Mouse (Mus musculus) ES-CJ7 (cell line): ENCODE results near the gene Slc10a4.
A peak's percentile ranks its signal among the peaks of the same experiment; 100 is the strongest.
"Not testable (repeated sequence)": the region's sequence is repeated elsewhere in the genome, so short reads cannot be mapped to it uniquely, and the experiment has no call there.

ENCODE experiments used
- DNase-seq: peaks from one replicate; pipeline ENCODE4 v3.0.0; 2011; ENCODE audit warnings: low read depth, low spot score

Gene Slc10a4

DNA sequence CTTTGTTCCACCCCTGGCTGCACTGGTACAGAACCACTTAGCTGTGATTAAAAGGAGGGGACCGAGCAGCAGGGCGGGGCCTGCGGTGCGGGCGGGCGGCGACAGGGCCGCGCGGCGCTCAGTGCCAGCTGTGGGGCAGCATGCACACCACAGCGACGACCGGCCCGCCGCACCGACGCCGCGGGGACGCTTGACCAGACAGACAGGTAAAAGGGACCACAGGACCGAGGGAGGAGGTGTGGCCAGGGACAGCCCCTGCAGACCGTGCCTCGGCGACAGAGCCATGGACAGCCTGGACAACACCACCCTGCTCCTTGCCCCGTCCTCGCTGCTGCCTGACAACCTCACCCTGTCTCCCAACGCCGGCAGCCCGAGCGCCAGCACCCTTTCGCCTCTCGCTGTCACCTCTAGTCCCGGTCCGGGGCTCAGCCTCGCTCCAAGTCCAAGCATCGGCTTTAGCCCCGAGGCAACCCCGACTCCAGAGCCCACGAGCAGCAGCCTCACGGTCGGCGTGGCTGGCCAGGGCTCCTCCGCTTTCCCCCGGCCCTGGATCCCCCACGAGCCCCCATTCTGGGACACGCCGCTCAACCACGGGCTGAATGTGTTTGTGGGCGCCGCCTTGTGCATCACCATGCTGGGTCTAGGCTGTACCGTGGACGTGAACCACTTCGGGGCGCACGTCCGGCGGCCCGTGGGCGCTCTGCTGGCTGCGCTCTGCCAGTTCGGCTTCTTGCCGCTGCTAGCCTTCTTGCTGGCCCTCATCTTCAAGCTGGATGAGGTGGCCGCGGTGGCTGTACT, at the start of gene Slc10a4:
Slc10a4 (plus strand) TSS at position 100 of the 798 bp plus-strand sequence.
- no peak for DNase-seq

- DNase-seq = no peak
These were observed 49.4 kb upstream of the Slc10a4 start for GRCm38 (mm10) chr5:72957281-72957680.

DNA sequence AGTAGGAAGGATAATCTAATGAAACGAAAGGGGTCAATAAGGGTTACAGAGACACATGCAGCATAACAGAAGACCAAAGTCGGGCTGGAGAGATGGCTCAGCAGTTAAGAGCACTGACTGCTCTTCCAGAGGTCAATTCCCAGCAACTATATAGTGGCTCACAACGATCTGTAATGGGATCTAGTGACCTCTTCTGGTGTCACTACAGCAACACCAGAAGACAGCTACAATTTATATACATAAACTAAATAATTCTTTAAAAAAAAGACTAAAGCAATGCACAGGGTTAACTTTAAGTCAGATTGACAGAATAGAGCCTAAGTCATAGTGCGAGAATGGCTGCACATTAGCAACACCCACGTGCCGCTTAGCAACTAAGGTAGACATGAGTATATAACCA, 46.6 kb upstream of the Slc10a4 start:
- DNase-seq = peak; percentile 25

DNA sequence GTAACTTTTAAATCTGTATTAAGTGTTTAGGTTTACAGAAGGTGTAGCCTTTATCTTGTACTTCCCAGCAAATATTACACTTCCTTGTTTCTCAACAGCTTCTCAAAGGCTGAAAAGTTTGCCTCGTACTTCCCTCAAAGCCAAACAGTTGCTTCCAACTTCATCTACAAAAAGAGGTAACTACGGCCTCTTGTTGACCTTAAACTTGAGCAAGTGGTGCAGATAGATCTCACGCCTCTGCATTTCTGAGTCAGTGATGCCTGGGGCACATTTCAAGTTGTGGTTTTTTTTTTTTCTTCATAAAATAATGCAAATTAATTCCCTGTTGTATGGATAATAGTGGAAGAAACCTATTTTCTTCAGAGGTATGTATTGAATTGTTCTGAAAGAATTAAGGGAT, 41.0 kb upstream of the Slc10a4 start:
- DNase-seq = no peak

GRCm38 (mm10) chr5:72972435-72972834, 34.2 kb upstream of the Slc10a4 start:
- no peak for DNase-seq

DNA sequence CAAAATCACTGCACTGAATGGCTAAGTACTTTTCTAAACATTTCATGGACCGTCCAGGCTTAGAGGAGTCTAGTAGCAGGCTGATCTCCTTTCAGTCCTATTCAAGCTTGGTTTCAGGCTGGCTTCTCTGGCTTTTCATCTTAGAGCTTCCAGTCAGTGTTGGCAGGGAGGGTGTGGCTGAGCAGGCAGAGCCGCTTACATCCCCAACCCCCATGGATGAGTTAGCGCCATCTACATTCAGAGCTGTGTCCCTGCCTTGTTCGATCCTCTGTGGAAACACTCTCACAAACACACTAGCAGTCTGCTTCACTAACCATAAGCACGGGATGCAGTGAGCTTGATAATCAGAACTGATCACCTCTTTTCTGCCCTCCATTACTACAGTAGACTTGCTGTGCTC, 33.7 kb upstream of the Slc10a4 start:
- DNase-seq = peak; percentile 65

- DNase-seq = no peak
These were observed 32.1 kb upstream of the Slc10a4 start, which contains the start of gene Gm10135 for GRCm38 (mm10) chr5:72974602-72975001. TSS of gene Gm10135 (minus strand) at chr5:72974702.

- no peak for DNase-seq
These were observed 30.7 kb upstream of the Slc10a4 start for GRCm38 (mm10) chr5:72975996-72976395.

DNA sequence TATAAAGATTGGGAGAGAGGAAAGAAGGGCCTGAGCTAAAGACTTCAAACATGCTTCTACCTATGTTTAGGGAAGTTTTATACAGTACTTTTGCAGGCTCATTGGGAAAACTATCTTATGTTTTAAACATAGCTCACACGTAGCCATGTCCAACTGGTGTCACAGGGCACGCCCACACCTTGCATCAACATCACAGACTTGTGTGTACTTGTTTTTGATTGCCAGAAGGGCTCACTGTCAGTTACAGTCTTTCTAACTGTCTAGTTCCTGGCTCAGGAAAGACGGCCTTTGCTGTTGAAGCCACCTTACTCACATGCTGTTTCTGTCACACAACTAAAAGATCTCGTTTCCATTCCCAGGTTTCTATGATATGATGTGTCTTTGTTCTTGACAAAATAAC, 30.1 kb upstream of the Slc10a4 start:
- no peak for DNase-seq

DNA sequence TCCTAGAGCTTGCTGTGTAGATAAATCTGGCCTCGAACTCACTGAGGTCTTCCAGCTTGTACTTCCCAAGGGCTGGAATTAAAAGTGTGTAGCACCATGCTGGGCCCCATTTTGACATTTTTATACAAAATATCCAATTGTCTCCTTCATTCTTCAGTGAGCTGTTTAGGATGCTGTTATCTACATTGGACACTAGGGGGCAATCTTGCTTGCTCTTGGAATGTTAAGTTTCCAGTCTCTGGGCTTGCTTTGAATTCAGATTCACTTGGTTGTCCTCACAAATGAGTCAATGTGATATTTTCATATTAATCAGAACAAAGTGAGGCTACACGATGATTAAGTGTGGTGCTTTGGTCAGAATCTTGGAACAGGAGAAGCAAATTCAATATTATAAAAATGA, 22.6 kb upstream of the Slc10a4 start:
- peak; percentile 69 for DNase-seq

DNA sequence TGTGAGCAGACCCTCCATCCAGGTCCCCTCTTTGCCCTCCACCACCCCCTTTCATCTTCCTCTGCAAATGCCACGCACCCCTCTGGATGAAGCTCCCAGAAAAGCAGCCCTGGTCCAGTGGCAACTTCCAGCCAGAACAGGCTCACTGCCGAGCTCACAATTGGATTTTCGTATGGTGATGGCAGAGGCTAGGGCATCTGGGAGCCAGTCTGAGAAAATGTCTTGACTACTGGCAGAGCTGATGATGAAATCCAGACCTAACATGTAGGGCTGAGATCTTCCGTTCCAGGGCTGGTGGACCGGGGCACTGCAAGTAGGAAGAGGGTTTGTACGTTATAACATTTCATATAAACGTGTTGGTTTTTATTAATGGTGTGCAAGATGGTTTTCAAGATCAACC, 18.9 kb upstream of the Slc10a4 start:
- no peak for DNase-seq

GRCm38 (mm10) chr5:72989756-72990155, 16.9 kb upstream of the Slc10a4 start:
- no peak for DNase-seq

DNA sequence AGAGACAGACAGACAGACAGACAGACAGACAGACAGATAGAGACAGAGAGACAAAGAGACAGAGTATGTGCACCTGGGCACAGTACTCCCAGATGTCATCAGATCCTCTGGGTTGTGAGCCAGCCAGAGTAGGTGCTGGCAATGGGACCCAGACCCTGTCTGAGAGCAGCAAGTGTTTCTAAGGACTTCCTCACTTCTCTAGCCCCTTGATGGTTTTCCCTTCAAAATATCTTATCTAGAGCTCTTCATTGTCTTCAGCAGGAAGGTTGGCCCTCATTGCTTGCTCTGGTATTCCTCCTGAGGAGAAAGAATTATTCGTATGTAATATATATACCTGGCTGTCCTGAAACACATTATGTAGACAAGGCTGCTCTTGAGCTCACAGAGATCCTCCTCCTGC, 14.2 kb upstream of the Slc10a4 start:
- no peak for DNase-seq

- DNase-seq = no peak
These were observed 12.3 kb upstream of the Slc10a4 start for GRCm38 (mm10) chr5:72994424-72994823.

DNA sequence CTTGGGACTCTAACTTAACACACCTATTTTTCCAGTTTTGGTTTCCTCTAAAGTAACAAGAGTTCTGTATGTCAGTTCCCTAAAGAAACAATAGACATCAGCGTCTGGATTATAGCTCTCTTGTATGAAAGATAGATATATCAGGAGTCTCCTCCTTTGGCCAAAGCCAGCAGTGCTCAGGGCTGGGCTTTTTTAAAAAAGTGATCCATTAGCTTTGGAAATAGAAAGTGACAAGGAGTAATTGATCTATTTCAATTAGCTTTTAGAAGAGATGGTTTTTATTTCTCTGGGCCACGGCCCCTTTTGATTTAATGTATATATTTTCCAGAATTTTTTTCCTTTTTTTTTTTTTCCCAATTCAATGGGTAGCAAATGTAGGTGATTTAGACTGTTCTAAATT, 11.8 kb upstream of the Slc10a4 start:
- no peak for DNase-seq

GRCm38 (mm10) chr5:72995379-72995778, 11.3 kb upstream of the Slc10a4 start:
- no peak for DNase-seq

- not testable (repeated sequence) for DNase-seq
These were observed 8.1 kb upstream of the Slc10a4 start for GRCm38 (mm10) chr5:72998546-72998945.

GRCm38 (mm10) chr5:73004046-73004445, 2.6 kb upstream of the Slc10a4 start:
- no peak for DNase-seq

DNA sequence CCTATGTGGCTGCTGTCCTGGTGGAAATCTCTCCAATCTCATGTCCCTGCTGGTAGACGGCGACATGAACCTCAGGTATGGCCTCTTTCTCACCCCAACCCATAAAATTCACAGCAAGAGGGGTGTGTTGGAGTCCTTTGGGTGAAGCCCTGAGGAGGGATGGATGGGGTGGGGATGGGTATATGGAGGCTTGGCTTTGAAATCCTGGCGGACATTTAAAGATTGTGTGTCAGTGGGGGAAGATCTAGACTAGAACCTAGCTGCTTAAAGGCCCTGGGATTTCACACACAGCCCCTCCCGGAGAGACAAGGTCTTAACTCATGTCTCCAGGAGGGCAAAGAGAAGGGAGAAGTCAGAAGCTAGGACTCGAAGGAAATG, 888 bp downstream of the Slc10a4 start:
- DNase-seq = no peak

DNA sequence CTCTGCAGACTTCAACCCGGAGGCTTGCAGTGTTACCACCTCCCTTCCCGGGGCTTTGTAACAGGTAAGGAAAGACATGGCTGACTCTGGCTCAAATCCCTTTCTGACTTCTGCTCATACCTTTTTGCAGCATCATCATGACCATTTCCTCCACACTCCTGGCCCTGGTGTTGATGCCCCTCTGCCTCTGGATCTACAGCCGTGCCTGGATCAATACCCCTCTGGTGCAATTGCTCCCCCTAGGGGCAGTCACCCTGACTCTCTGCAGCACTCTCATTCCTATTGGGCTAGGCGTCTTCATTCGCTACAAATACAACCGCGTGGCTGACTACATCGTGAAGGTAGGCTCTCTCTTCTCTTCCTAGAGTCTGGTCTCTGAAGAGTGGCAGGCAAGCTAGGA, 1.5 kb downstream of the Slc10a4 start:
- DNase-seq = peak; percentile 65

GRCm38 (mm10) chr5:73011806-73012205, 5.1 kb downstream of the Slc10a4 start:
- peak; percentile 18 for DNase-seq

GRCm38 (mm10) chr5:73012884-73013610, 6.4 kb downstream of the Slc10a4 start:
- DNase-seq = not testable (repeated sequence)
